Mouse (Mus musculus) c-Kit-positive CD71-positive TER-119-negative erythroid progenitor cells, embryonic 14.5 days (primary cell): ENCODE measurements around the gene Olfr1002.
"Not testable (repeated sequence)": the region's sequence is repeated elsewhere in the genome, so short reads cannot be mapped to it uniquely, and the experiment has no call there.

Experiments used
- DNase-seq: peaks from one replicate; pipeline ENCODE4 v3.0.0-alpha.2; 2013; ENCODE audit warnings: low read depth

The Olfr1002 gene

DNA sequence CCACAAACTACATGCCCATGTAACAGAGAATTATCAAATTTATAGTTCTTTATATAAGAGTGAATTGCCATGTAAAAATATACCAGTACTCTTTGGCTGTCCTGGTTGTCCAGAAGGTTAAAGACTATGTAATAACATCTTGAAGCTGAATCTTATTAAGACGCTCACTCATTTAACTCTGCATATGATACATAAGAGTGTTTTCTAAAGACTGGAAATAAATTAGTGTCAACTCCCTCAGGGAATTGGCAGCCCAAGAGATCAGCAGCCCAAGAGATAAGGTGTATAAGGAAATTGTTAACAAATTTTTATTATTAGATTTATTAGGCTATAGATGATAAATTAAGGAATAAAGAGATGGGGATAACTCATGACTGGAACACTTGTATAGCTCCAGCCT is at the start of gene Olfr1002:
Gene Olfr1002, minus strand, starts transcription at position 101 of the 400 bp plus-strand sequence.
- DNase-seq: no peak

GRCm38 (mm10) chr2:85689131-85689530 is 38.6 kb upstream of the Olfr1002 start, which contains the start of gene Olfr1008:
TSS of gene Olfr1008 (plus strand) at chr2:85689431.
- DNase-seq: no peak

DNA sequence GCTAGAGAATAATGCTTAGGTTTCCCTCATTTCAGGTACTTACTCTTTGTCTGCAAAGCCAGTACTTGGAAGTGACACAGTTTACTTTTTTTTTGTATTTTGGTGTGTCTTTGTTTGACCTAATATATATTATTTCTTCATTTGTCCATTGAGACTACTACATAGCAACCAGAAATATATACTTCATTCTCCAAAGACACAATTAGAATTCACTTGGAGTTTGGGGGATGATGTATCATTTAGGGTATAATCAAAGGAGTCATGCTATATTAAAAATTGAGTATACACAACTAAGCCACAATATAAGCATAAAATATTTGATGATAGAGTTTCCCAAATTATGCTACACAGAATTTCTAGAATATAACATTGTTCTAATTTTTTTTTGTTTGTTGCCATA is 28.2 kb upstream of the Olfr1002 start, which contains the start of gene Olfr1006:
Gene Olfr1006, minus strand, starts transcription at position 101 of the 400 bp plus-strand sequence.
- no peak for DNase-seq

GRCm38 (mm10) chr2:85664355-85664754 is 13.9 kb upstream of the Olfr1002 start, which contains the start of gene Olfr154:
TSS of gene Olfr154 (minus strand) at chr2:85664455.
- not testable (repeated sequence) for DNase-seq

GRCm38 (mm10) chr2:85611803-85612202 is 38.7 kb downstream of the Olfr1002 start, which contains the start of gene Olfr1000:
TSS of gene Olfr1000 (minus strand) at chr2:85611903.
- DNase-seq: no peak
